11 mouse cellular contexts compared by ENCODE assay signal in the genomic region with DNA sequence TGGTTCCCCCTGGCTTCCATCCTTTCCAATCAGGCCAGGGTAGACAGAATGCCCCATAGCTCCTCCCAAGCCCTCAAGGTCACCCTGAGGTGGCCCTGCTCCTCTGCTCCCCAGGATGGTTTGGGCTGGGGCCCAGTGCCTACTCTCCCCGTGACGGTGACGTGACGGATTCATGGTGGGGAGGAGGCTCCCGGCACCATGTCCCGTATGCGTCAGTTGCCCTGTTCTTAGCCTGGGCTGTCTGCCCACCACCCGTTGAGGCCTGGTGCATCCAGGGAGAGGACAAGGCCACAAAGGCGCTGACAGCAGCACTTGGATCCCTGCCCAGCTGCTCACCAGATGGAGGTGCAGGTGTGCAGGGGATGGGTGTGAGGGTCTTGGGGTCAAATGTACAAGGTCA. TPM values are rescaled to one million over a fixed set of nuclear protein-coding genes. Genes with fewer than 3 reads are reported as not detected.
A peak's percentile ranks its signal among the peaks of the same experiment; 100 is the strongest.
DNase-seq lines count a peak whose midpoint lies in the region; ATAC-seq and TF ChIP-seq lines count a peak whose summit lies in the region.
"Had no signal": no experiment of that assay in that cellular context is flagged by ENCODE, and none has a peak within 500 bp of the region (broad histone marks: within the 10 kb centered on the region; RNA-seq: fewer than 3 reads in every experiment).

No protein-coding gene starts in this region.

- no peak overlapping the region for H3K4me3 ChIP-seq in left cerebral cortex, adult 2 months
- no peak overlapping the region for H3K4me3 ChIP-seq in heart, postnatal 0 days (ENCODE audit: low read depth, low read length)
- no peak overlapping the region for H3K4me3 ChIP-seq in forebrain, postnatal 0 days (ENCODE audit: low read depth, low read length)
- H3K4me3 ChIP-seq: neural tube, embryonic 12.5 days had no signal

- H3K36me3 ChIP-seq in heart, postnatal 0 days (replicated peaks; ENCODE audit: control insufficient read depth, insufficient read depth, low read length), result no peaks in the 10 kb centered on the region
- peaks cover 22% of the 10 kb centered on the region for H3K36me3 ChIP-seq in forebrain, postnatal 0 days (ENCODE audit: insufficient read depth)
- H3K36me3 ChIP-seq: neural tube, embryonic 12.5 days had no signal

- peak; percentile 79 for ATAC-seq in heart, postnatal 0 days (ENCODE audit: insufficient read depth, low read depth)
- ATAC-seq in forebrain, postnatal 0 days, result no peak

- WGBS in heart, postnatal 0 days, result 33% methylated on average over 9 of the region's 9 CpGs
- 31% methylated on average over 9 of the region's 9 CpGs for WGBS in forebrain, postnatal 0 days

- peaks cover 23% of the 10 kb centered on the region for H3K27me3 ChIP-seq in heart, postnatal 0 days (ENCODE audit: control insufficient read depth, insufficient read depth, low read length)
- no peaks in the 10 kb centered on the region for H3K27me3 ChIP-seq in forebrain, postnatal 0 days (ENCODE audit: insufficient read depth, low read length)

- no peaks in the 10 kb centered on the region for H3K9me3 ChIP-seq in heart, postnatal 0 days (replicated peaks; ENCODE audit: control insufficient read depth, low read length)
- no peaks in the 10 kb centered on the region for H3K9me3 ChIP-seq in forebrain, postnatal 0 days (ENCODE audit: low read length)
- H3K9me3 ChIP-seq: neural tube, embryonic 12.5 days had no signal

- H3K4me1 ChIP-seq in heart, postnatal 0 days (ENCODE audit: control insufficient read depth, insufficient read depth), result peaks cover 20% of the 10 kb centered on the region
- peaks cover 21% of the 10 kb centered on the region; the same call in 1 of the 2 replicates for H3K4me1 ChIP-seq in forebrain, postnatal 0 days (ENCODE audit: insufficient read depth)

- intact Hi-C loops in left cerebral cortex, adult 2 months (cut with DNase I), result no loop called here

- peak overlapping the region; percentile 85 for H3K27ac ChIP-seq in left cerebral cortex, adult 2 months
- no peak overlapping the region for H3K27ac ChIP-seq in heart, postnatal 0 days (ENCODE audit: low read depth)
- no peak overlapping the region for H3K27ac ChIP-seq in forebrain, postnatal 0 days (ENCODE audit: low read depth, low read length)
- H3K27ac ChIP-seq: macrophage; neural tube, embryonic 12.5 days had no signal

- no peak overlapping the region for H3K4me2 ChIP-seq in heart, postnatal 0 days (ENCODE audit: low read depth, low read length)
- no peak overlapping the region for H3K4me2 ChIP-seq in forebrain, postnatal 0 days (ENCODE audit: low read depth)
- H3K4me2 ChIP-seq: neural tube, embryonic 12.5 days had no signal

- DNase-seq in left cerebral cortex, adult 2 months (ENCODE audit: extremely low spot score in 1 of 2, low spot score in 2 of 2), result no peak
- DNase-seq in left cerebral cortex, adult 18-20 months (ENCODE audit: low spot score in 2 of 2), result no peak
- peak; percentile 79 for DNase-seq in adrenal gland, adult 8-10 months
- peak; percentile 43 for DNase-seq in cerebellum, adult 9-10 months
- peak; percentile 35 for DNase-seq in heart, postnatal 0 days (ENCODE audit: low spot score)
- no peak for DNase-seq in c-Kit-positive CD71-positive TER-119-positive erythroid progenitor cells, embryonic 14.5 days (ENCODE audit: low spot score)
- no peak for DNase-seq in forebrain, postnatal 0 days
- DNase-seq in urinary bladder, postnatal 4 days (ENCODE audit: low spot score in 2 of 2), result no peak

- TF ChIP-seq CTCF in left cerebral cortex, adult 2 months (IDR thresholded peaks at IDR 0.05), result no peak
- no peak; the same call in 1 of the 2 replicates for TF ChIP-seq CTCF in heart, postnatal 0 days (IDR thresholded peaks at IDR 0.05; ENCODE audit: low read depth)
- no peak for TF ChIP-seq CTCF in forebrain, postnatal 0 days (IDR thresholded peaks at IDR 0.05; ENCODE audit: low read depth)

- H3K9ac ChIP-seq in heart, postnatal 0 days (replicated peaks; ENCODE audit: low read depth, low read length), result no peak overlapping the region
- no peak overlapping the region for H3K9ac ChIP-seq in forebrain, postnatal 0 days
- H3K9ac ChIP-seq: neural tube, embryonic 12.5 days had no signal

- TF ChIP-seq EP300 in heart, postnatal 0 days (IDR thresholded peaks at IDR 0.05; ENCODE audit: low read depth), result no peak

RNA-seq across cellular contexts. Expression of a gene that starts 41.6 kb away (rescaled TPM):
- 100 to 1,000 TPM; 144 to 177 TPM for total RNA-seq in left cerebral cortex, adult 2 months (2021)
- total RNA-seq in left cerebral cortex, adult 18-20 months (2021), result 100 to 1,000 TPM; 165 to 168 TPM
- 1 to 10 TPM; 4.1 to 7.4 (median 5.5) TPM for total RNA-seq in adrenal gland, adult 8-10 months (2022)
- total RNA-seq in heart, postnatal 0 days (2014; rRNA removed; ENCODE audit: low replicate concordance), result 0.12 and 0.19 TPM in 2 replicates
- polyA plus RNA-seq in heart, postnatal 0 days (2015; fragmentation: Nextera tagmentation; extraction: Ambion mirVana), result 0.05 and 0.11 TPM in 2 replicates
- 33.9 and 51.6 TPM in 2 replicates for total RNA-seq in forebrain, postnatal 0 days (2014; rRNA removed)
- polyA plus RNA-seq in forebrain, postnatal 0 days (2015; fragmentation: Nextera tagmentation; extraction: Ambion mirVana), result 8.1 and 10.1 TPM in 2 replicates
- total RNA-seq: liver, adult 2 months had no signal
- polyA plus RNA-seq: liver, adult 2 months; macrophage had no signal

Comparison
In these comparisons a context has a peak if more than half of its experiments do, and no peak if none do; other contexts are left out.
1. DNase-seq: peak in adrenal gland, adult 8-10 months (single experiment), cerebellum, adult 9-10 months (single experiment) and heart, postnatal 0 days (single experiment); none in left cerebral cortex, adult 2 months (0 of 2), left cerebral cortex, adult 18-20 months (0 of 2), c-Kit-positive CD71-positive TER-119-positive erythroid progenitor cells, embryonic 14.5 days (single experiment), forebrain, postnatal 0 days (single experiment) and urinary bladder, postnatal 4 days (0 of 2).